Mouse (Mus musculus): ENCODE results near the gene Gm3278. TPM values are rescaled to one million over a fixed set of nuclear protein-coding genes. Genes with fewer than 3 reads are reported as not detected.
"Not testable (repeated sequence)": the region's sequence is repeated elsewhere in the genome, so short reads cannot be mapped to it uniquely, and the experiment has no call there.

Gene Gm3278
- polyA plus RNA-seq (2012; fragmentation: generic; extraction: Trizol): not detected
- long read RNA-seq, experiment 1: 0 reads
- long read RNA-seq, experiment 2: 0 reads

DNA sequence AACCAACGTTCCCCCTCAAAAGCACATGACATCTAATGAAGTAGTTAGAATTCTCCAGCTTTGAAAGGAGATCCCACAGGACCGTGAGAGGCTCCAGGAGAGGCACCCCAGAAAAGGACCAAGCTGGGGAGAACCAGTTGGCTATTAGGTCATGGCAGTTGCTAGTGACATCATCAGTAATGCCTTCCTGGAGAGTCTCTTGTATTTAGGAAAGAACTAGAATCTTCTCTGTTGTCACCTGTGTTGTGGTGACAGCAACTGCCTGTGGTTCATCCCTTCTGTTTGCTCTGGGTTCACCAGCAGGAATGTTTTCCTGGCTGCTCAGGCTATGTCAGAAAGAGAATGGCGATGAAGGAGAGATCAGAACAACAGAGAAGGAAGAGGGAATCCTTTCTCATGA, at the start of gene Gm3278:
TSS of gene Gm3278 (plus strand) at position 301 of the 400 bp plus-strand sequence.
- not testable (repeated sequence) for H3K79me3 ChIP-seq (ENCODE audit: low read depth); H3K79me2 ChIP-seq (ENCODE audit: control insufficient read depth, insufficient read depth); H3K27me3 ChIP-seq (ENCODE audit: control insufficient read depth, insufficient read depth, insufficient read length); H3K4me3 ChIP-seq (ENCODE audit: insufficient read depth, poor library complexity, severe bottlenecking); H3ac ChIP-seq (ENCODE audit: control insufficient read depth, insufficient read length, low read depth); H3K36me3 ChIP-seq (ENCODE audit: control insufficient read depth, insufficient read depth)

GRCm38 (mm10) chr14:4855299-4855980, 36.8 kb upstream of the Gm3278 start, which contains the start of gene Gm3264:
Gm3264 (plus strand) TSS chr14:4855576.
- H3K36me3 ChIP-seq (ENCODE audit: control insufficient read depth, insufficient read depth); H3K4me3 ChIP-seq (ENCODE audit: insufficient read depth, poor library complexity, severe bottlenecking); H3ac ChIP-seq (ENCODE audit: control insufficient read depth, insufficient read length, low read depth); H3K27me3 ChIP-seq (ENCODE audit: control insufficient read depth, insufficient read depth, insufficient read length); H3K79me3 ChIP-seq (ENCODE audit: low read depth); H3K79me2 ChIP-seq (ENCODE audit: control insufficient read depth, insufficient read depth): not testable (repeated sequence)

Other genes starting within 250 kb of the Gm3278 start
- gene Gm3239, start 228.2 kb upstream of the Gm3278 start, polyA plus RNA-seq (2012; fragmentation: generic; extraction: Trizol): not detected
- not detected for gene Gm7876, start 183.2 kb upstream of the Gm3278 start, polyA plus RNA-seq (2012; fragmentation: generic; extraction: Trizol)
- gene Gm3252, start 165.6 kb upstream of the Gm3278 start, polyA plus RNA-seq (2012; fragmentation: generic; extraction: Trizol): not detected
- gene Gm9602, start 116.1 kb upstream of the Gm3278 start, polyA plus RNA-seq (2012; fragmentation: generic; extraction: Trizol): not detected
- not detected for gene Gm3269, start 54.3 kb upstream of the Gm3278 start, polyA plus RNA-seq (2012; fragmentation: generic; extraction: Trizol)
- not detected for gene Gm3264, start 36.8 kb upstream of the Gm3278 start, polyA plus RNA-seq (2012; fragmentation: generic; extraction: Trizol)
- gene Gm8297, start 91.5 kb downstream of the Gm3278 start, polyA plus RNA-seq (2012; fragmentation: generic; extraction: Trizol): not detected
- not detected for gene Gm3298, start 123.5 kb downstream of the Gm3278 start, polyA plus RNA-seq (2012; fragmentation: generic; extraction: Trizol)
- not detected for gene 4930555G01Rik, start 158.2 kb downstream of the Gm3278 start, polyA plus RNA-seq (2012; fragmentation: generic; extraction: Trizol)
- gene Gm8281, start 178.6 kb downstream of the Gm3278 start, polyA plus RNA-seq (2012; fragmentation: generic; extraction: Trizol): not detected
- gene Gm8279, start 239.1 kb downstream of the Gm3278 start, polyA plus RNA-seq (2012; fragmentation: generic; extraction: Trizol): not detected